Mouse (Mus musculus) bone marrow, adult 2 months (tissue): Measurements from ENCODE around the gene Myo1g.

Experiments used
- CTCF ChIP-seq: fragments of 200-500 bp; IDR thresholded peaks from 2 replicates; pipeline ENCODE4 v1.5.1; 2011; ENCODE audit warnings: low read length, control low read depth; ENCODE audit not compliant: control insufficient read depth, insufficient read depth
- POLR2A ChIP-seq: fragments of 200-500 bp; IDR thresholded peaks from 2 replicates; pipeline ENCODE4 v1.6.1; 2011; ENCODE audit warnings: low read depth, mild to moderate bottlenecking, control low read depth, low read length, borderline replicate concordance; ENCODE audit not compliant: control insufficient read depth

DNA sequence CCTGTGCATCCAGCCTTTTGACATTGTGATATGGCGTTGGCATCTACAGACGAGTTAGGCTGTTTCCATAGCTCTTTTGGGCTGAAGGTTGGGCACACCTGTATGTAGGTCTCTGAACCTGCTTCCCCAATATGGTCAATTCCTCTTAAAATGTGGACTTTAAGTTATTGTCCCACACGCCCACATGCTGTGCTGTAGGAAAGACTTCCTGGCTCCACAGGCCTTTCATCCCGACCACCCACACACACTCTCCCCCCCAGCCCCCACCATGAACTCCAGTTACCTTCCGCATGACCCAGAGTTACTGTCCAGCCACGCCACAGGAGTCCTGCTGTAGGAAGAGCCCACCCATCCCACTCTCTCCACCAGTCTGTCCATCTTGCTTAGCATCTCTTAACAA lies 33.8 kb downstream of the Myo1g start:
- TF ChIP-seq POLR2A, result no peak
- TF ChIP-seq CTCF, result no peak
